Mouse (Mus musculus): Measurements from ENCODE around the gene Opa3. TPM values are rescaled to one million over a fixed set of nuclear protein-coding genes. Genes with fewer than 3 reads are reported as not detected.

Gene Opa3
- polyA plus RNA-seq (2012; rRNA removed): 6.5 TPM in 2 replicates

DNA sequence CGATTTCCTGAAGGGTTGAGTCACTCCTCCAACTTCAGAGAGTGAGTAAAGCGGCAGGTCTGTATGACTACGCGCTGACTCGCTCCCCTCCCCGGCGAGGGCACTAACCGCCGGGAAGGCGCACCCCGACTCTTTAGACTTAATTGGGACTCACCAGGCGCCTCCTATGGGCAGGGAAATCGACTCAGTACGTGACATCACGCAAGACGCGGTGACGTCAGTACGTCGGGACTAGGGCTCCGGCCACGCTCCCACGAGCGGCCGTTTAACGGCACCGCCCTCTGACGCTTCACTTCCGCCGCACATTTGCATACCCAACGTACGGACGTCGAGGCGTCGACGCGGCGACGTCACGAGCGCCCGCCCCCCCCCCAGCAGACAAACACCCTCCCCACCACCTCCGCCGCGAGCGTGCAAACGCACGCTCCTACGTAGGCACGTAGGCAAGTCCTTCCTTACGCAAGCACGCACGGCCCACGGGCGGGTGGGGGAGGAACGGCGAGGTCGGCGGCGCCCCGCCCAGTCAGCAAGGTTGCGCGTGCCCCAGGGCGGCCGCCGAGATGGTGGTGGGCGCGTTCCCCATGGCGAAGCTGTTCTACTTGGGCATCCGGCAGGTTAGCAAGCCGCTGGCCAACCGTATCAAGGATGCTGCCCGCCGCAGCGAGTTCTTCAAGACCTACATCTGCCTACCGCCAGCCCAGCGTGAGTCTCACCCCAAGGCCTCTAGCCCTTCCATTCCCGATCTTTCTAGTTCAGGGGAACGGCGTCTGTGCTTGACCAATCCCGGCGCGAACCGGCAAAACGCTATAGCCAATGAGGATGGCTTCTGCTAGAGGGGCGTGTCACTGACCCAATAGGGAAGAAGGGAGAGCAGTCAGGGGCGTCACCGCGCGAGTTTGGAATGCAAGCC, at the start of gene Opa3:
TSS of gene Opa3 (plus strand) at position 452 of the 910 bp plus-strand sequence.

DNA sequence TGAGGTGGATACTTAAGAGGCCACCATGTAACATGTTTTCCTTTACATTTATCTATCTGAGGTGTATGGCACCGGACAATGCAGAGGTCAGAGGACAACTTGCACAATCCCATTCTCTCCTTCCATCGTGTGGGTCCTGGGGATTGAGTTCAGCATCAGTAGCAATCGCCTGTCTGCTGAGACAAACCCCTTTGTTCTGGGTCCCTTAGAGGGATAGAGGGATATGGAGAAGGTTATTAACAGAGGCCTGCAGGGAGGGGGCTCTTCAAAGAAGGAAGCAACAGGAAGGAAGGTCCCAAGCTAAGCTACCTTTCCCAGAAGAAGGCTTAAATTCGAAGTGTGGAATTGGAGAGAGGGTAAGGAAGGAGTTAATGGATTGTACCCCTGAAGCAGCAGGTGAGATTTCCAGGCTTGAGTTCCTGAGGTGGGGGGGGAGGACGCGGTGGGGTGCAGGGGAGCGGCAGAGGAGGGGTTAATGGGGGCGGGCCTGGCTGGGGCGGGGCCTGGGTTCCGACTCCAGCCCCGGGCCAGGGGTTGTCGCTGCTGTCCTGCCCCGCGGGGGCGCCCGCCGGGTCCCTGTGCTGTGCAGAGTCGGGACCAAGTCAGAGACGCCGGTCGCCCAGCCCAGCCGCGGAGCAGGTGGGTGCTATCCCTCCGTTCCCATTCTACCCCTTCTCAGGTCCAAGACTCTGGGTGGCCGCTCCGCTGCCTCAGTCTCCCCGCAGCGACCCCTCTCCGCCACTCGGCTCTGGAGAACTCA, 16.0 kb upstream of the Opa3 start, which contains the start of gene Gpr4:
TSS of gene Gpr4 (plus strand) at position 543 of the 760 bp plus-strand sequence.

DNA sequence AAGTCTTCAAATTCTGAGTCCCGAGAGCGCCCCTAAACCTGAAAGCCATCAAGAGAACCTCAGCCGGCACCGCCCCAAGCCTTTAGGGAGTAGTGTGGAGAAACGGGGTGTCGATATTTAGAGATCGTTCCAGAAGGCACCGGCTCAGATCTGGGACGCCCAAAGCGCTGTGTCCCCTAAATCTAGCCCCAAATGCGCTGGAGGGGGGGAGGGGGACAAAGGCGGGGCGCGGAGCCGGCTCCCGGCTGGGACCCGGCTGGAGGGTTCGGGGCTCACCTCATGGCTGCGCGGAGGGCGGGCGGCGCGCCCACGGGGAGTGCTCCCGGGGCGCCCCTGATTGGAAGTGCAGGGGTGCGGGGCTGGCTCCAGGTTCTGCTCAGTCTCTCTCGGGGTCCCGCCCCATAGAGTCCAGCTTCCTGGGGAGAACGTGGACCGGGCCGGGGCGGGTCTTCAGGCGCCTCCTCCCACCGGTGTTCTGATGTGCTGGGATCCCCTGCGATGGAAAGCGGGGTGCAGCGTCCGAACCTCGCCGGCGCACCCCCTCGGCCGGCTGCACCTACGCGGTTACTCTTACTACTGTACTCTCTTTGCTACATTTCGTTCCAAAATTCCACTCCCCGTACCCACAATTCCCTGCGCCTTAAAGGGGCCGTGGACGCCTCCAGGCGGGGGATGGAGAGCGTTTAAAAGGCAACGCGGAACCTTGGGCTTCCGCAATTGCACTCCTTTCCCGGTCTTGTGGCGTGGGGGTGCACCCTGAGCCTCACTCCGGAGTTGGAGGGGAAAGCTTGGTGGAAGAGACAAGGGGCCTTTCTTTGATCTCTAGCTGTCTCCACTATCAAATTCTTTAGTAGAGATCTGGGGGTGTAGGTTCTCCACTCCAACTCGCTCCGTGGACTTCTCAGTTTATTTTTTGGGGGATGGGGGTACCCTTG, 43.4 kb downstream of the Opa3 start, which contains the start of gene Vasp:
TSS of gene Vasp (minus strand) at position 580 of the 935 bp plus-strand sequence.

DNA sequence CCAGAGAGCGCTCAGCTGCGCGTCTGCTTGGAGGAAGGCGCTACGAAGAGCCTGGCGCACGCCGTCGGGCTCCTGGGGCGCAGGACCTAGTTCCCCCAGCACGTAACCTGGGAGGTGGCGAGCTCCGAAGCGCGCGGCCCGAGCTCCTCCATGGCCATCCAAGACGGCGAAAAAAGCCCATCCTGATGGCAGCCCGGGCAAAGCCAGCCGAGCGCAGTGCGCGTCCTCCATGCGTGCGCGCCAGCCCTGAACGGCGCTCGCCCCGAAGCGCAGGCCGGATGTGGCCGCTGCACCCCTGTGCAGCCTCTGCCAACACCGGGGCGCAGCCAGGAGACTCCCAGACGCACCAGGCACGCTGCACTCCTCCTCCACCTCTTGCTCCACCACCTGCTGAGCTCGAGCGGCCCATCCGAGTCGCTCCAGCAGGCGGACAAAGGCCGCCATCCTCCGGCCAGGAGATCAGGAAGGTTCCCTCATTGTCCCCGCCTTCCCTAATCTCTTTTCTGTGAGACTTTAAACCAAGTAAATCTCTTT, 51.5 kb downstream of the Opa3 start, which contains the start of gene Ppm1n:
TSS of gene Ppm1n (minus strand) at position 484 of the 534 bp plus-strand sequence.

DNA sequence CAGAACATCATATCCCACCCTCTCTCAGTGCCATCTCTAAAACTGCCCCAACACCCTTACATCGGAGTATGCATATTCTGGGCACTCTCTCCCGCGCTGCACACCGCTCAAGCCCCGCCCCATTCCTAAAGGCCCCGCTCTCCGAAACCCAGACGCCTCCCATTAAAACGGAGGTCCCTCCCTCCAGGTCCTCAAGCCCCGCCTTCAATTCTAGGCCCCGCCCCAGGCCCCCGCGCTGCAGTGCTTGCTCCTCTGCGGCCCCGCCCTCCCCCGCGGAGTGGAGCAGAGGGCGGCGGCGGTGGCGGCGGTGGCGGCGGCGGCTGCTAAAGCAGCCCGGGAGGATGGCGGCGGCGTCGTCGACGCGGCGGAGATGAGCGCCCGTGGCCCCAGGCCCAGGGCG, 54.3 kb downstream of the Opa3 start, which contains the start of gene Rtn2:
TSS of gene Rtn2 (plus strand) at position 240 of the 400 bp plus-strand sequence.

Other genes starting within 250 kb of the Opa3 start
- gene Nanos2, start 240.9 kb upstream of the Opa3 start, polyA plus RNA-seq (2012; rRNA removed): not detected in 2 replicates
- gene Mypop, start 237.1 kb upstream of the Opa3 start, polyA plus RNA-seq (2012; rRNA removed): 0.18 and 0.19 TPM in 2 replicates
- gene Irf2bp1, start 224.3 kb upstream of the Opa3 start, polyA plus RNA-seq (2012; rRNA removed): 7.0 and 7.7 TPM in 2 replicates
- gene Foxa3, start 204.8 kb upstream of the Opa3 start, polyA plus RNA-seq (2012; rRNA removed): 33.5 and 37.3 TPM in 2 replicates
- gene Sympk, start 204.0 kb upstream of the Opa3 start, polyA plus RNA-seq (2012; rRNA removed): 22.4 and 28.2 TPM in 2 replicates
- not detected in 2 replicates for gene Rsph6a, start 173.6 kb upstream of the Opa3 start, polyA plus RNA-seq (2012; rRNA removed)
- 17.7 and 21.3 TPM in 2 replicates for gene Dmwd, start 152.1 kb upstream of the Opa3 start, polyA plus RNA-seq (2012; rRNA removed)
- 28.8 and 30.2 TPM in 2 replicates for gene Dmpk, start 144.5 kb upstream of the Opa3 start, polyA plus RNA-seq (2012; rRNA removed)
- 5.0 and 6.1 TPM in 2 replicates for gene Six5, start 133.7 kb upstream of the Opa3 start, polyA plus RNA-seq (2012; rRNA removed)
- gene Gm4969, start 110.0 kb upstream of the Opa3 start, polyA plus RNA-seq (2012; rRNA removed): 0.11 and 0.14 TPM in 2 replicates
- gene Fbxo46, start 108.5 kb upstream of the Opa3 start, polyA plus RNA-seq (2012; rRNA removed): 2.1 and 2.2 TPM in 2 replicates
- 2.8 and 3.1 TPM in 2 replicates for gene Qpctl, start 79.0 kb upstream of the Opa3 start, polyA plus RNA-seq (2012; rRNA removed)
- gene Snrpd2, start 78.6 kb upstream of the Opa3 start, polyA plus RNA-seq (2012; rRNA removed): 42.5 and 46.3 TPM in 2 replicates
- gene Gipr, start 62.2 kb upstream of the Opa3 start, polyA plus RNA-seq (2012; rRNA removed): 1.00 and 2.3 TPM in 2 replicates
- gene Eml2, start 51.9 kb upstream of the Opa3 start, polyA plus RNA-seq (2012; rRNA removed): 11.2 and 12.9 TPM in 2 replicates
- gene Gpr4, start 15.8 kb upstream of the Opa3 start, polyA plus RNA-seq (2012; rRNA removed): 0.94 and 0.97 TPM in 2 replicates
- gene Vasp, start 43.5 kb downstream of the Opa3 start, polyA plus RNA-seq (2012; rRNA removed): 46.0 and 54.2 TPM in 2 replicates
- 0.06 and 0.12 TPM in 2 replicates for gene Ppm1n, start 51.7 kb downstream of the Opa3 start, polyA plus RNA-seq (2012; rRNA removed)
- gene Rtn2, start 54.3 kb downstream of the Opa3 start, polyA plus RNA-seq (2012; rRNA removed): 3.1 and 3.7 TPM in 2 replicates
- 0.05 TPM in 2 replicates for gene Fosb, start 81.7 kb downstream of the Opa3 start, polyA plus RNA-seq (2012; rRNA removed)
- gene Ercc1, start 116.4 kb downstream of the Opa3 start, polyA plus RNA-seq (2012; rRNA removed): 7.9 and 9.1 TPM in 2 replicates
- 4.4 TPM in 2 replicates for gene Cd3eap, start 131.1 kb downstream of the Opa3 start, polyA plus RNA-seq (2012; rRNA removed)
- gene Ppp1r13l, start 131.4 kb downstream of the Opa3 start, polyA plus RNA-seq (2012; rRNA removed): 0.73 and 1.9 TPM in 2 replicates
- 10.3 and 12.5 TPM in 2 replicates for gene Ercc2, start 153.7 kb downstream of the Opa3 start, polyA plus RNA-seq (2012; rRNA removed)
- 0.85 TPM in 2 replicates for gene Klc3, start 175.8 kb downstream of the Opa3 start, polyA plus RNA-seq (2012; rRNA removed)
- gene Ckm, start 176.4 kb downstream of the Opa3 start, polyA plus RNA-seq (2012; rRNA removed): 0.31 and 2.5 TPM in 2 replicates
- gene Mark4, start 230.5 kb downstream of the Opa3 start, polyA plus RNA-seq (2012; rRNA removed): 4.5 and 4.8 TPM in 2 replicates
- 2.2 and 2.4 TPM in 2 replicates for gene Exoc3l2, start 235.0 kb downstream of the Opa3 start, polyA plus RNA-seq (2012; rRNA removed)

All from liver, embryonic 18 days (tissue).